Mouse (Mus musculus) small intestine, adult 2 months (tissue): ENCODE data around the gene C330007P06Rik.

Source experiments
- CTCF ChIP-seq: fragments of 200-500 bp; IDR thresholded peaks from 2 replicates; pipeline ENCODE4 v1.5.1; 2012; ENCODE audit warnings: low read depth, mild to moderate bottlenecking, control low read depth, inconsistent platforms, low read length, moderate library complexity, mixed read lengths; ENCODE audit not compliant: insufficient replicate concordance, insufficient read length; ENCODE audit errors: extremely low read depth
- POLR2A ChIP-seq: fragments of 200-500 bp; IDR thresholded peaks from 2 replicates; pipeline ENCODE4 v1.6.1; 2012; ENCODE audit warnings: low read depth, mild to moderate bottlenecking, control low read depth, inconsistent platforms, low read length, moderate library complexity

DNA sequence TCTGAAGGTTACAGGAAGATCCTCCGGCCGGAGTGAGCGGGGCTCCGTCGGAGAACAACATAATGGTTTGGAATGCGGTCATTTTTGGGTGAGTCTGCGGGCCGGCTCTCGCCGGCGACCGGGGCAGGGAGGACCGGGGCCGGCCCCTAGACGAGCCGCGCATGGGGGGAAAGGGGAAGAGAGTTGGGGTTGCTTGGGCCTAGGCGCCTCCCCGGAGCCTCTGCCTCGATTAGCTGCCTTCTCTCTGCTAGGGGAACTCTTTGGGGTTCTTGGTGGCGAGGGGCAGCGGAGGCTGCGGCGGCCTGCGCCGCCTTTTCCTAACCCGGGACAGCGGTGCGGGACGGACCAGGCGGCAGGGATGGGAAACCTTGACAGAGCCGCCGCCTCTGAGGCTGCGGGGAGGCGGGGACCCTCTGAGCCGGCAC, 805 bp upstream of the C330007P06Rik start:
- TF ChIP-seq CTCF (no peak), POLR2A (no peak)
